Mouse (Mus musculus): ENCODE measurements at regions not wholly inside any gene's neighbourhood (a gene's known extent, or its start where the extent isn't known, plus 50 kb on each side); places are given as distances from the start of the nearest gene placed in this dataset.

DNA sequence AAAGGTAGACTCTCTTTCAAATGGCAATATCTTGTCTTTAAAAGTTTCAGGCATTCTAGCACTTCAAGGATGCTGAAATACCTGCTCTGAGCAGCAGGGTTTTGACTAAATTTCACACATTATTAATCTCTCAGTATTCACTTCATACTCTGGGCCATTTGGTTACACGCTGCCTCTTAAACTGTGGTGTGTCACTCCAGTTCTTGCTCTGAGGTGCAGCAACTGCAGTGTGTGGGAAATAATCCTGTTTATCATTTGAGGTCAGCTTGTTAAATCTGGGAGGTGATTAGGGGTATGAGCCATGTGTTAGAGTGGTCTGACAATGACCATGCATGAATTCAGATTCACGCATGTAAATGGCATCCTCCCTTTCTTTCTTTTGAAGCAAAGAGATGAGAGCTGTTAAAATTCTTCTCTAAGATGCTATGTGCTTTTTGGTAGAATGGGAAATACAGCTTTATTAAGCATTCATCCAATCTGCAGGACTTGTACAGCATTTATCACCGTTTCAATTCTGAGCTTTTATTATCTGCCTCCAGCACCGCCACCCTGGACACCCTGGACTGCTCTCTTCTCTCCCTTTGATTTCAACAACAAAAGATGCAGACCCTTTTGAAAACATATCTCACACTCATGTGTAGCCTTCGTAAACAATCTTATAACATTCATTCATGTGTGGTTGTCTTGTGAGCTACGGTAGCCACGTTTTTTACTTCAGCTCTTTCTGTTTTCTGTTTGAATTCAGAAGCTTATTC, 362.4 kb upstream of the Gm38303 start:
- DNase-seq, result no peak
- intact Hi-C loops (cut with DNase I), result no loop called here

DNA sequence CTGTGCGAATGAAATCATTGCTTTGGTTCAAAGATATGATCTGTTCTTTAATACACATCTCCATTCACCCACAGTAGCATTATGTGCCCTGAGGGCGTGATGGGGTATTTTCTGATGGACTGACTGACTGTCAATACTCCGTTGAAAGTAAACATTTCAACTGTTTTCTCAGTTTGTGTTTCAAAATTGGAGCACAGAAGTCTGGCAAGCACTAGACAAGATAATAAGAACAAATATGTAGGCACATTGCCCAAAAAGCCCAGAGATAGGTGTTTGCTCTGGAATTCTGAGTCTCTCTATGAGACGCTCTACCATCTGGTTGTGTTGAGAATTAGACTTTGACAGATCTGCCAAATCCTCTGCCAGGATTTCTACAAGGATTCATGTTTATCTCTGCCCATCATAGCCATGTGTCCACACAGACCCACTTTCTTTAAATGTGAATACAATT, 350.0 kb upstream of the Gm38303 start:
- intact Hi-C loops (cut with DNase I), result no loop called here
- no peak for DNase-seq

GRCm38 (mm10) chr3:10684885-10685500, 349.5 kb upstream of the Gm38303 start:
- peak; percentile 11 to 53 for DNase-seq
- intact Hi-C loops (cut with DNase I), result no loop called here

DNA sequence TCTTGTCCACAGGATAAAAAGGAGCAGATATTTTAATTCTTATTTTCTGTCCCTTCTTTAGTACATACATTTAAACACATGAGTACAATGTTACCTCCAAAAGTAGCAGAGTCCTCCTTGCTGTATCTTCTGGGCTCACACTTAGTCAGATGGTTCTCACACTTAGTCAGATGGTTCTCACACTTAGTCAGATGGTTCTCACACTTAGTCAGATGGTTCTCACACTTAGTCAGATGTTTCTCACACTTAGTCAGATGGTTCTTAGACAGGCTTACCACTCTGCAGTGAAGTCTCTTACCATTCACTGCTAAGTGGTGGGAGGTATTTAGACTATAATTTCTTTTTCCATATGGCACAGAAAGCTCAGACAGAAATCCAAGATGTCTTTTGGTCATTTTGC, 346.5 kb upstream of the Gm38303 start:
- no peak for DNase-seq
- intact Hi-C loops (cut with DNase I), result no loop called here

DNA sequence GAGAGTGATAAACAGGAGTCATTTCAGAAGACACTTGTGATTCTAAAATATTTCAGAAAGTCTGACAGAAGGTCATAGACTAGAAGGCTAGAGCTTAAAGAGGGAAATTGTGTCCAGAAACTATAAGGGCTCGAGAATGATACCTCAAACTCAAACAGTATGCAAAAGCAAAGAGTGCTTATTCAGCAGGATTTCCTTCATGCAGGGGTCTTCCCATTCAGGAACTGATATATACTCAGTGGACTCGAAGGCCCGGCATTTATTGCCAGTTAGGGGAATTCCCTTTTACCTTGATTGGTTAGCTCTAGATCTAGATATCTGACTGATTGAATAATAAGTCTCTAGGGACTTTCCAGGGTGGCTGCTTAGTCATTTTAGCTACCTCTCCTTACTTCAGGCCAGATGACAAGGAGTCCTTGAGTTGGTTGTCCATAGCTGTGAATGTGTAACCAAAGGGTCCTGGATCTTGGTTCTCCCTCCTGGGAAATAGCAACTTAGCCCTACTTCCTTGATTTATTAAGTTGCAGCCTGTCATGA, 312.6 kb upstream of the Gm38303 start:
- intact Hi-C loops (cut with DNase I), result no loop called here

More for the DNA sequence above, 312.6 kb upstream of the Gm38303 start:
- no peak for DNase-seq
